Mouse (Mus musculus): Measurements from ENCODE around the gene Tas1r3.
A peak's percentile ranks its signal among the peaks of the same experiment; 100 is the strongest.

Tas1r3 gene

DNA sequence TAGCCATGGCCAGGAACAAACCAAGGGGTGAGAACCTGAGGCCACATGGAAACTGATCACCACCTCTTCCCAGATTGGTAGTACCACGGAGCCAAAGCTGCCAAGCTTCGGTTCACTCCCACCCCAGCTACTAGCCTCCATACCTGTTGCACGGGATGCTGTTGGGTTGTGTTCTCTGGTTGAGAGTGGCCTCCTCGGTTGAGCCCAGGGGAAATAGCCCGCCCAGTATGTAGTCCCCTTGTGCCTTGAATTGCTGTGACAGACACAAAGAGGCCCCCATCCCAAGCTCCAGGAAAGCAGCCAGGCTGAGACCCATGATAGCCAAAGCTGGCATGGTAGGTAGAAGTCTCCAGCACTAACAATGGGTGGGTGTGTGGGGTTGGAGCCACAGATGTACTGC lies at the start of gene Tas1r3:
Gene Tas1r3, minus strand, starts transcription at position 362 of the 400 bp plus-strand sequence.
- DNase-seq, result peak; percentile 17 to 30

DNA sequence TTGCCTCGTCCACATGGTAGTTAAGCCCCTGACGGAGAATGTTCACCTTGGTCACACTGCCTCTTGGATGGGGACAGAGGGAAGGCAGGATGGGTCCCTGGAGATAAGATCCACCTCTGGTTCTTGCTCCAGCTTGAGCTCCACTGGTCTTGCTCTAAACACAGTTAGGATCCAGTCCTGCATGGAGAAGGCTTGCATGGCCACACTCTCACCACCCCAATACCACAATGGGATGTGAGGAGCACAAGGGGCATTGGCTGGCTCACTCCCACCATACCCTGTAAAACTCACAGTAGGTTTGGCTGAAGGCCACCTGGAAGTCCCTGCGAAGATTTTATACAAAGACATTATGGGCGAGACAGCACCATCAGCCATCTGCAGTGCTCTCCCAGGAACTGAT lies 45.6 kb upstream of the Tas1r3 start:
- DNase-seq, result peak in 1 of 2 experiments; percentile 21

GRCm38 (mm10) chr4:155908281-155908680 lies 45.1 kb upstream of the Tas1r3 start:
- DNase-seq, result peak; percentile 9 to 17

- peak; percentile 2 to 5 for DNase-seq
Observed at GRCm38 (mm10) chr4:155907003-155907402, 43.8 kb upstream of the Tas1r3 start.

- peak; percentile 4 to 10 for DNase-seq
Observed at GRCm38 (mm10) chr4:155906125-155906524, 43.0 kb upstream of the Tas1r3 start.

- peak; percentile 10 to 21 for DNase-seq
Observed at GRCm38 (mm10) chr4:155905634-155906033, 42.5 kb upstream of the Tas1r3 start.

DNA sequence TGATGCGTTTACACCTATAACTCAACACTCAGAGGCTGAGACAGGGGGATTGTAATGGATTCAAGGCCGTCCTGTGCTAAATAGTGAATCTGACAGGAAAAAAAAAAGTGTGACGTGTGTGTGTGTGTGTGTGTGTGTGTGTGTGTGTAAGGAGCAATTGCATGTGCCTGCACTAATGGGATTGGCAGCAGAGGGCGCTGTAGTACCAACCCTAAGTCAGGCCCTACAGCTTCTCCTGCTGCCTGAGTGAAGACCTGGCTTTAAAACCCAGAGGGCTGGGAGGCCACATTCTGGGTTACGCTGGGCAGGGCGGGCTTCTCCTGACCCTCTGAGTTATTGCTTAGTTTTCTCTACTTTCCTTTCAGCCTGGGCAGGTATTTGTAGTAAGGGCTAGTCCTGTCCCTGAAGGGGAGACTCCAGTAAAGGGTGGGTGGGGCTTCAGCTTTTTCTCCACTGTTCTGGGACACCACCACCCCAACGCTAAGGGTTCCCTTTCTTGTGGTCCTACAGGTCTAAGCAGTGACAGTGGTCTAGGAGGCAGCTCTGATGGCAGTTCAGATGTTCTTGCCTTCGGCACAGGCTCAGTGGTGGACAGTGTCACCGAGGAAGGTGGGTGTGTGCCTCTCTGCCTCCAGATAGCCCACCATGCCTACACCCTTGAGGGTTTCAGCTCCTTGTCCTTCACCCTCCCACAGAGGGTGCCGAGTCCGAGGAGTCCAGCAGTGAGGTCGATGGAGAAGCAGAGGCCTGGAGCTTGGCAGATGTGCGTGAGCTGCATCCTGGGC lies 41.3 kb upstream of the Tas1r3 start:
- DNase-seq, result peak; percentile 57 to 82

DNA sequence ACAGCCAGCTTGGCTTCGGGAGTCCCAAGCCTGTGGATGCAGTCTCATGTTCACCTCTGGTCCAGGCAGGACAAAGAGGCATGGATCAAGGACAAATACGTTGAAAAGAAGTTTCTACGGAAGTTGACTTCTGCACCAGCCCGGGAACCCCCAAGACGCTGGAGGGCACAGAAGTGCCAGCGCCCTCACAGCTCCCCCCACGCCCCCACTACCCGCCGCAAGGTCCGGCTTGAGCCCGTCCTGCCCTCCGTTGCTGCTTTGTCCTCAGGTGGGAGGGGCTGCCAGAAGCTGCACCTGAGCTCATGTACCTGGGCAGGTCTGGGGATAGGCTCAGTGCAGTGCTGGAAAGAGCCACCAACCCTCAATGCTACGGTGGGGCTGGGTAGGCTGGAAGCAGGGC lies 40.1 kb upstream of the Tas1r3 start:
- peak in 1 of 2 experiments; percentile 15 for DNase-seq

DNA sequence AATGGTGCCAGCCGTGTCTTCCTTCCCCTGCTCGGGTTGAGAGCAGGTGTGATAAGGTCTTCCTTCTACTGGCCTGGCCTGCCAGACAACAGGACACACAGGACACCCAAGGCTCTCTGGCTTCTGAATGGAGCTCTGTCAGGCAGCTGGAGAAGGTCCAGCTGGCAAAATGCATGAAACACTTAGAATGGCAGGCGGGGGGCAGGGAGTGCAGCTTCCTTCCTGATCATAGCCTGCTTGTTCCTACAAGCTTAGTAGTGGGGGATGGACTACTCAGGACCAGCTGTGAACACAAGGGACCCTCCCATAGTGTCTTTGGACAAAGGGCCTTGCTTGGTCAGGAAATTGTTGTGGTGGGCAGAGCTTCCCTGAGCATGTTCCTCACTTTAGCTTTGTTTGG lies 38.0 kb upstream of the Tas1r3 start:
- peak in 1 of 2 experiments; percentile 64 for DNase-seq

GRCm38 (mm10) chr4:155899355-155899754 lies 36.2 kb upstream of the Tas1r3 start:
- DNase-seq, result no peak

- DNase-seq, result no peak
Observed at GRCm38 (mm10) chr4:155898318-155898717, 35.2 kb upstream of the Tas1r3 start.

DNA sequence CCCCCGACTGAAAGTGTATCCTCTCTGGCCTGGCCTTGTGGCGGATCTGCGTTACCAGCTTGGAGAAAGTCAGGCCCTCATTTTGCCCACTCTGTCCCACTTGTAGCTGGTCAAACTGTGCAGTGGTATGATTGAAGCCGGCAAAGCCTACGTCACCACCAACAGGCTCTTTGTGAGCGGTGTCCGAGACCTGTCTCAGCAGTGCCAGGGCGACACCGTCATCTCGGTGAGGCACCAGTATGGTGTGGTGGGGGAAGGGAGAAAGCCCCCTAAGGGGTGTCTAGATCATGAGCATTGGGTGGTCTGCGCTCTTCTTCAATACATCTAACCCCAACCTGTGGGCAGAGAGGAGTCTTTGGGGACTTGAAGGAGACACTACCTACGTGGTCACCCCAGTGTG lies 33.3 kb upstream of the Tas1r3 start:
- DNase-seq, result no peak

DNA sequence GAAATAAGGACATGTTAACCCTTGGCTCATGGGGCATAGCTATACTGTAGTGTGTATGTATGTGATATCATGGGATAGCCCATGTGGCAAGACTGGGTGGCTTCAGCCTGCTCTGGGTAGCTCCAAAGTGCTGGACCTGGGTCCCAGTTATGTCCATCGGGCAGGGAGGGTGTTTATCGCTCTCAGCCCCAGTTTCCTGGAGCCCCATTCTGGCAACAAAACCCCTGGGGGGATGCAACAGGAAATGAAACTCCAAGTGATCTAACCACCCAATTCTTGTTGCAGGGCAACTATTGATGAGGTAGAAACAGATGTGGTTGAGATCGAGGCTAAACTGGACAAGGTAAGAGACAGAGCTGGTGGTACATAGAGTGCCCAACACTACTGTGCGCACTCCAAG lies 32.7 kb upstream of the Tas1r3 start:
- no peak for DNase-seq

GRCm38 (mm10) chr4:155895216-155895615 lies 32.1 kb upstream of the Tas1r3 start:
- DNase-seq, result peak; percentile 85 to 91

DNA sequence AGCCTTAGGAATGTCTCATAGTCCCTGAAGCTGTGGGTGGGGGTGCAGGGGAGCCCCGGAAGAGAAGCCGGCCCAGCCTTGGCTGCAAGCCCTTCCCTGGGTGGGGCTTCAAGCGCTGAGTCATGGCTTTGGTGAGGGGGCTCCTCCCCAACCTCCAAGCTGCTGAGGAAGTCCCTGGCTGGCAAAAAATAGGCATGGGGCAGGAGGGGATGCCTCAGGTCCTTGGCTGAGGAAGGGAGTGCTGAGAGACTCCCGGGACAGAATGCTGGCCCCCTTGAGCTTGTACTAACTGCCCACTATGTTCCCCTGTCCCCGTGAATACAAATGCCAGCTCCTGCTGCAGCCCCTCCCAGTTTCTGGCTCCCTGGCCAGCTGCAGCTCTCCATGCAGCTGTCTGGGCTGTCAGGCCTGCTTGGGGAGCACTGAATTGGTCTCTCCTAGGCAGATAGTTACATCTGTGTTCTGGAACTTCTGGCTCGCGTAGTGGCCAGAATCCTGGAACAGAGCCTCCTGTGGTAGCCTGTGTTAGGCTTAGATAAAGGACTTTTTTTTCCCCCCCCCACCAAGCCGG lies 31.2 kb upstream of the Tas1r3 start:
- peak; percentile 57 to 64 for DNase-seq

- no peak for DNase-seq
Observed at GRCm38 (mm10) chr4:155893212-155893690, 30.1 kb upstream of the Tas1r3 start.

GRCm38 (mm10) chr4:155892438-155893211 lies 29.5 kb upstream of the Tas1r3 start:
- peak in 1 of 2 experiments; percentile 64 for DNase-seq

DNA sequence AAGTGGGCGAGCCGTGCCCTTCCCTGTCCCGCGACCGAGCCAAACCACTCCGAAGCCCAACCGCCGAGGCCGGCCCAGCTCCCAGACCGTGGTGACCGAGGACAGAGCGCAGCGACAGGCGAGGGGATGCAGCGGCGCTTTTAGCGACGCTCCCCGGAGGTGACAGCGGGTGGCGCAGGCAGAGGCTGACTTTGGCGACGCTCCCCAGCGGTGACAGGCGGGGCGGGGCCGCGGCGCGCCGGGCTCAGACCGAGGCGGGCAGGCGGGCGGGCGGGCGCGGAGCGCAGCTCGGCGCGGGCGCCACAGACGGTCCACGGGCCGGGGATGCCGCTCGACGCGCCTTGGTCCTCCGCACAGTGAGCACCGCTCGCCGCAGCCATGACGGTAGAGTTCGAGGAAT lies 28.9 kb upstream of the Tas1r3 start:
- peak; percentile 94 for DNase-seq

GRCm38 (mm10) chr4:155891551-155892001 lies 28.4 kb upstream of the Tas1r3 start, which contains the start of the genes Pusl1 and Acap3:
Gene Pusl1 (minus strand): TSS chr4:155891781.
Gene Acap3 (plus strand): TSS chr4:155891822.
- peak; percentile 99 for DNase-seq

DNA sequence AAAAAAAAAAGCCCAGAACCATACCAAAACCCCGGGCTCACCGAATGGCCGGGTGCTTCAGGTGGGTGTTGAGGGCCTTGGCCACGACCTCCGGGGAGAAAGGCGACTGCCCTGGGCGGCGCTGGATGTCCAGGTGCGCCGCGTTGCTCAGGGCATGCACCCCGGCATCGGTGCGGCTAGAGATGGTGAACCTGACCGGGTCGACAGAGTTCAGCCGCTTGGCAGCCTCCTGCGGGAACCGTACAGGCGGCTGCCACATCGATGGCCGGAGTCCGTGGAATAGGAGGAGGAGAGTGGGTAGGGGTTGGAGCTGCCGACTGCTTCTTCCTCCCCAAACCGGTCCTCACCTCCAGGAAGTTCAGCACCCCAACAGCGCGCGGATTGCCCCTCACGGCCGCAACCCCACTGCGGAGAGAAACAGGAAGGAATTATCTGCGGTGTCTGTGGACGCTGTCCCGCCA lies 27.9 kb upstream of the Tas1r3 start:
- DNase-seq, result no peak

DNA sequence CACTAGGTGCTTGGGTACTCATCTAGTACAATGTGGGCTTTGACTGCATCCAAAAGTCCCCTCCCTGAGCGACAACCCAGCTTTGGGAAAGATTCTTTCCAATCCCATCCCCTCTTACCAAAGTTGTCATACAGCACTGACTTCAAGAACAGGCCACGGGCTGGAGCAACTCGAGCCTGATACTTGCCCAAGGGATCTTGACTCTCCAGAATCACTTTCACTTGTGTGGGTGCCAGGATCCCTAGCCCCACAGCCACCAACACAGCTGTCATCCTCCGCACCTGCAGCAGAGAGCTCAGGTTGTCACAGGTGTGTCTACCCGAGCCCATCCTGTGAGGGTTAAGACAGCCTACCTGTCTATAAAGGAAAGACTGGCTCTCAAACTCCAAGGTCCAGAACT lies 26.2 kb upstream of the Tas1r3 start:
- DNase-seq, result no peak

DNA sequence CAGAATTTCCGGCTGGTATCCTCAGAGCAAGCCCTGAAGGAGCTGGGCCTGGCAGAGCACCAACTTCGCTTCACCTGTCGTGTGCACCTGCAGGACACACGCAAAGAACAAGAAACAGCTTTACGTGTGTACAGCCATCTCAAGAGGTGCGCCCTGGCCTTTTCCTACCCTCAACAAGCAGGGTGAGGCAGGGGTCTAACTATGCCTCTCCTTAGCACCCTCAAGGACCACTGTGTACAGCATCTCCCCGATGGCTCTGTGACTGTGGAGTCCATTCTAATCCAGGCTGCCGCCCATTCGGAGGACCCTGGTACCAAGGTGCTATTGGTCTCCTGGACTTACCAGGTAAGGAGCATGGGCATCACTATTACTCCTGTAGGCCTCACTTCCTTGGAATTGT lies 25.0 kb upstream of the Tas1r3 start:
- DNase-seq, result no peak

- DNase-seq, result no peak
Observed at GRCm38 (mm10) chr4:155887674-155888073, 24.5 kb upstream of the Tas1r3 start.

Data from cerebellum, postnatal 14 days (tissue).